Mouse (Mus musculus): ENCODE measurements around the gene Gm12216. TPM values are rescaled to one million over a fixed set of nuclear protein-coding genes. Genes with fewer than 3 reads are reported as not detected.

Gene Gm12216
- polyA plus RNA-seq, 1 experiment, result 28.7 TPM

GRCm38 (mm10) chr11:53789277-53789676, 69.8 kb downstream of the Gm12216 start:
- TF ChIP-seq CTCF (IDR thresholded peaks at IDR 0.05; ENCODE audit: insufficient read depth, low read length) (no peak), POLR2A (IDR thresholded peaks at IDR 0.05; ENCODE audit: borderline replicate concordance, extremely low read depth, low read depth, low read length) (no peak)
- no peak for DNase-seq
- 74% methylated on average over 3 of the region's 3 CpGs for WGBS
- H3K4me3 ChIP-seq (replicated peaks; ENCODE audit: extremely low read depth, low read depth, low read length), result no peak overlapping the region
- peaks cover 28% of the 10 kb centered on the region for H3K4me1 ChIP-seq (ENCODE audit: control insufficient read depth, insufficient read depth, low read length)

DNA sequence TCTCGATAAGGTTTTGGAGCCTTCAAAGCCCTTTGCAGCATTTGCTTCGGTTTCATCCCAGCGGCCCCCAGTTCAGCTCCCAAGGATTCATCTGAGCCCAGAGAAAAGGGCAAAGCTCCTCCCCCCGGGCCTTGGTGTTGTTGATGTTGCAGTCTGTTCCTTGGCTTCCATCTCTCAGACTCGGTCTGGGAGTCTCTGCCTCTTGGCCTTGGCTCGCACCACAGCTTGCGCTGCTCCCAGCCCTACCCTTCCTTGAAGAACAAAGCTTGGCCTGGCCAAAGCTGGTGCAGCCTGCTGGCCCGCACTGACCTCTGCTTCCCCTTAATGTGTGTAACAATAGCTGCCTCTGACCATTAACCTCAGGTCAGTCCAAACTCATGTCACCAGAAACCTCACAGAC, 70.9 kb downstream of the Gm12216 start:
- 36% methylated on average over 8 of the region's 8 CpGs for WGBS
- peak; percentile 23; the same call in 1 of the 2 replicates for TF ChIP-seq POLR2A (IDR thresholded peaks at IDR 0.05; ENCODE audit: borderline replicate concordance, extremely low read depth, low read depth, low read length)
- no peak for TF ChIP-seq CTCF (IDR thresholded peaks at IDR 0.05; ENCODE audit: insufficient read depth, low read length)
- DNase-seq, result peak; percentile 45
- Histone ChIP-seq H3K4me1 (ENCODE audit: control insufficient read depth, insufficient read depth, low read length) (peaks cover 25% of the 10 kb centered on the region), H3K4me3 (replicated peaks; ENCODE audit: extremely low read depth, low read depth, low read length) (no peak overlapping the region)

GRCm38 (mm10) chr11:53786058-53787031, 72.7 kb downstream of the Gm12216 start:
- WGBS, result 59% methylated on average over 13 of the region's 13 CpGs
- TF ChIP-seq POLR2A (IDR thresholded peaks at IDR 0.05; ENCODE audit: borderline replicate concordance, extremely low read depth, low read depth, low read length), result peak; percentile 35; the same call in 1 of the 2 replicates
- no peak for TF ChIP-seq CTCF (IDR thresholded peaks at IDR 0.05; ENCODE audit: insufficient read depth, low read length)
- DNase-seq, result no peak

DNA sequence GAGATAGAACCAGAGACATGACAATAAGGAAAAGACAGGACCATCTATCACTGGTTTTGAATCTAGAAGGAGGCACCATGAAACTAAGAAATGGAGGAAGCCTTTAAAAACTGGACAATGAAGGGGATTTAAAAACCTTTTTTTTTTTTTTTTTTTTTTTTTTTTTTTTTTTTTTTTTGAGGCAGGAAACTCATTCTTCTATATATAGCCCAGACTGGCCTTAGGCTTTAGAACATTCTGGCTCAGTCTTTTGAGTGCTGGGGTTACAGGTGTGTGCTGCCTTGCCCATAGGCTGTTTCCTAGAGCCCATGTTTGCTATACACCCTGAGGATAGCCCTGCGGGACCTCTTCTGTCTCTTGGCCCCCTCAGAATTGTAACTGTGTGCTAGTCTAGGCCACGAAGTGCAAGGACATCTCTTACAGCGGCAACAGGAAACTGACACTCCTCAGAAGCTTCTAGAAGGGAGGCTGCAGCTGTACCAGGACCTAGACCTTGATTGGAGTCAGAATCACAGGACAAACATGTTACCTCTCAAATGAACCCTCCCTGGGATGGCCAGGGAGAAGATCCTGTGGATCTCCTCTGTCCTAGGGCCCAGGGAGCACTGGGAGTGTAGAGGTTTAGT, 73.6 kb downstream of the Gm12216 start:
- no peak overlapping the region for H3K4me3 ChIP-seq (replicated peaks; ENCODE audit: extremely low read depth, low read depth, low read length)
- peaks cover 29% of the 10 kb centered on the region for H3K4me1 ChIP-seq (ENCODE audit: control insufficient read depth, insufficient read depth, low read length)
- no peak for DNase-seq
- 51% methylated on average over 3 of the region's 3 CpGs for WGBS
- TF ChIP-seq CTCF (IDR thresholded peaks at IDR 0.05; ENCODE audit: insufficient read depth, low read length), result no peak
- no peak for TF ChIP-seq POLR2A (IDR thresholded peaks at IDR 0.05; ENCODE audit: borderline replicate concordance, extremely low read depth, low read depth, low read length)

More at GRCm38 (mm10) chr11:53786058-53787031, 72.7 kb downstream of the Gm12216 start:
- H3K4me3 ChIP-seq (replicated peaks; ENCODE audit: extremely low read depth, low read depth, low read length), result no peak overlapping the region
- peaks cover 29% of the 10 kb centered on the region for H3K4me1 ChIP-seq (ENCODE audit: control insufficient read depth, insufficient read depth, low read length)

- no peak overlapping the region for H3K4me3 ChIP-seq (replicated peaks; ENCODE audit: extremely low read depth, low read depth, low read length)
- DNase-seq, result no peak
- no peak for TF ChIP-seq POLR2A (IDR thresholded peaks at IDR 0.05; ENCODE audit: borderline replicate concordance, extremely low read depth, low read depth, low read length)
- TF ChIP-seq CTCF (IDR thresholded peaks at IDR 0.05; ENCODE audit: insufficient read depth, low read length), result no peak
- 42% methylated on average over 9 of the region's 9 CpGs for WGBS
- H3K4me1 ChIP-seq (ENCODE audit: control insufficient read depth, insufficient read depth, low read length), result peaks cover 29% of the 10 kb centered on the region
These were observed 75.8 kb downstream of the Gm12216 start for GRCm38 (mm10) chr11:53783288-53783687.

GRCm38 (mm10) chr11:53781964-53782363, 77.1 kb downstream of the Gm12216 start:
- peaks cover 23% of the 10 kb centered on the region for H3K4me1 ChIP-seq (ENCODE audit: control insufficient read depth, insufficient read depth, low read length)
- no peak for DNase-seq
- TF ChIP-seq CTCF (IDR thresholded peaks at IDR 0.05; ENCODE audit: insufficient read depth, low read length) (no peak), POLR2A (IDR thresholded peaks at IDR 0.05; ENCODE audit: borderline replicate concordance, extremely low read depth, low read depth, low read length) (no peak; the same call in 1 of the 2 replicates)
- WGBS, result 67% methylated on average over 7 of the region's 7 CpGs
- H3K4me3 ChIP-seq (replicated peaks; ENCODE audit: extremely low read depth, low read depth, low read length), result no peak overlapping the region

DNA sequence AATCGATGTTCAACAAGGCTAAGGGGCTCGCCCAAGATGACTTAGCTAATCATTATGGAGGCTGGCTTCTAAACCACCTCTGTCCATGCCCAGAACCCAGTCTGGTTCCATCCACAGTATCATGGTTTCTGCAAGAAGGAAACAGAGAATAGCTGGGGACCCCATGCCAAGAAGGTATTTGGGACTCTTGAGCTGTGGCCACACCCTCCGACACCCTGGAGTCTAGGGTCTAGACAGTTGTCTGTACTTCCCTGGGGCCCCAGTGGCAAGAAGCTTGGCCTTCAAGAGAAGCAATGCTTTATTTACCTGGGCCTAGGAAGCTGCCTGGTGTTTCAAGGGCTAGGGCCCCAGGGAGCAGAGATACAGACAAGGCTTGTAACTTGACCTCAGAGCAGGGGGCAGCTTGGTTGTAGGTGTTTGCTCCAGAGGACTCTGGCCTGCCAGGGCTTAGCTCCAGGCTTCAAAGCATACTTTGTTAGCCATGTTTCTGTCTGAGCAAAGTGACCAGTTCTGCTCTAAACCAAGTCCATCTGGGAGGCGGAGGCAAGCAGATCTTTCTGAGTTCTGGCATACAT, 77.8 kb downstream of the Gm12216 start:
- 88% methylated on average over 4 of the region's 4 CpGs for WGBS
- H3K4me3 ChIP-seq (replicated peaks; ENCODE audit: extremely low read depth, low read depth, low read length), result no peak overlapping the region

GRCm38 (mm10) chr11:53780262-53780661, 78.8 kb downstream of the Gm12216 start:
- peaks cover 11% of the 10 kb centered on the region for H3K4me1 ChIP-seq (ENCODE audit: control insufficient read depth, insufficient read depth, low read length)
- DNase-seq, result no peak
- H3K4me3 ChIP-seq (replicated peaks; ENCODE audit: extremely low read depth, low read depth, low read length), result no peak overlapping the region
- 64% methylated on average over 3 of the region's 3 CpGs for WGBS
- TF ChIP-seq CTCF (IDR thresholded peaks at IDR 0.05; ENCODE audit: insufficient read depth, low read length), result no peak
- TF ChIP-seq POLR2A (IDR thresholded peaks at IDR 0.05; ENCODE audit: borderline replicate concordance, extremely low read depth, low read depth, low read length), result no peak

More for the DNA sequence above, 77.8 kb downstream of the Gm12216 start:
- TF ChIP-seq POLR2A (IDR thresholded peaks at IDR 0.05; ENCODE audit: borderline replicate concordance, extremely low read depth, low read depth, low read length) (no peak), CTCF (IDR thresholded peaks at IDR 0.05; ENCODE audit: insufficient read depth, low read length) (no peak)
- no peak for DNase-seq
- H3K4me1 ChIP-seq (ENCODE audit: control insufficient read depth, insufficient read depth, low read length), result peaks cover 17% of the 10 kb centered on the region

- H3K4me3 ChIP-seq (replicated peaks; ENCODE audit: extremely low read depth, low read depth, low read length), result no peak overlapping the region
- H3K4me1 ChIP-seq (ENCODE audit: control insufficient read depth, insufficient read depth, low read length), result peaks cover 13% of the 10 kb centered on the region
- WGBS, result 38% methylated on average over 2 of the region's 2 CpGs
- DNase-seq, result no peak
- TF ChIP-seq CTCF (IDR thresholded peaks at IDR 0.05; ENCODE audit: insufficient read depth, low read length) (no peak), POLR2A (IDR thresholded peaks at IDR 0.05; ENCODE audit: borderline replicate concordance, extremely low read depth, low read depth, low read length) (no peak)
These were observed 79.2 kb downstream of the Gm12216 start for GRCm38 (mm10) chr11:53779808-53780207.
